Mouse (Mus musculus) liver, embryonic 14.5 days (tissue): ENCODE measurements around the gene Fmnl1.

ENCODE experiments used
- CTCF ChIP-seq: IDR thresholded peaks from 2 replicates; pipeline ENCODE4 v1.5.1; 2016; ENCODE audit warnings: antibody characterized with exemption, low read depth, control low read depth
- EP300 ChIP-seq: IDR thresholded peaks from 2 replicates; pipeline ENCODE4 v1.6.1; 2016; ENCODE audit warnings: antibody characterized with exemption, low read depth

- no peak for TF ChIP-seq CTCF
- no peak for TF ChIP-seq EP300
Measured at GRCm38 (mm10) chr11:103169664-103170063, 1.2 kb upstream of the Fmnl1 start.
